Mouse (Mus musculus): ENCODE data around the gene Col25a1.

Col25a1 gene

DNA sequence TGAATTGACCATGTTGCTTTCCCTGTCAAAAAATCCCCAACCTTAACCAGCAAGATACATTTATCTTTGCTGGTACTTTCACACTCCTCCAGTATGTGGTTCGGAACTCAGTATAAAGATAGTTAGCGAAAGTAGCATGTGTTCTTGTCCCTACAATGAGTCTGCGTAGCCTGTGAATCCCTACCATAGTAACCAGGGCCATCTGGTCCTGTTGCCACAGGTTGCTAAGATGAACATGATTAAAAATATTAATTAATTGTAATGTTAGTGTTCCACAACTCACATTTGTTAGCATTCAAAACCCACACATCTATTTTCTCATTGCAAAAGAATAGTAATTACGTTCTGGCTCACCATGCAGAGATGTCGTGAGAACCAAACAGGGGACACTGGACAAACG is 434.3 kb downstream of the Col25a1 start:
- no peak for DNase-seq (ENCODE audit: low spot score in 2 of 2)

DNA sequence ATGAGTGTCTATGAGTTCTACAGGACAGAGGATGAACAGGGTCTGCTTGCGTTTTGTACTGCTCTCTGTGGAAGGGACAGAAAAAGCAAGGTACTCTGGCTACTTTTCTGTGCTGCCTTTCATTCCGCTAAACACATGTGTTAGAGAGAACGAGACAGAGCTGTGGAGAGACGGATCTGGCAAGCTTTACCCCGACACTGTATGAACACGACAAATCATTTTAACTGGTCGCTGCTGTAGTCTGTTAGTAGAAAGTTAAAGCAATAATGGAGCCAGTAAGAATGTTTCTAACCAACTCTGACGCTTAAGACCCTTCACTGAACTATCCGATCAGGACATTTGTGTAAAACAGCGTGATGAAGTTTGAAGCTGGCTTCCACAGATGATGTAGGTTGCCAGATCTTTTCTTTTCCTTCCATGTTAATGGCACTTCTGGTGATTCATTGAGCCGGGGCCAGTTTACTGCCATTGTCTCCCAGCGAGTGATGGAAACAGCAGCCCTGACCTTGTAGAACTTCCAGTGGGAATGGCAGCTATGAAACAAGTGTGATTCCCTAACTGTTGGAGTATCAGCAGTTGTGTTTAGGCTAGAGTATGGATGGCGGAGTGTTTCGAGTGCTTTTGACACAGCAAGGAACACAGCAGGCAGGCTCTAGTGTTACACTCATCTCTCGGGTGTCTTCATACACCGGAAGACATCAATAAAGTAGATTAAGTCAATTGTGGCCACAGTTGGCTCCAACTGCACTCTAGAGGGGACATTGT is 437.2 kb downstream of the Col25a1 start:
- DNase-seq (ENCODE audit: low spot score in 2 of 2) = no peak

DNA sequence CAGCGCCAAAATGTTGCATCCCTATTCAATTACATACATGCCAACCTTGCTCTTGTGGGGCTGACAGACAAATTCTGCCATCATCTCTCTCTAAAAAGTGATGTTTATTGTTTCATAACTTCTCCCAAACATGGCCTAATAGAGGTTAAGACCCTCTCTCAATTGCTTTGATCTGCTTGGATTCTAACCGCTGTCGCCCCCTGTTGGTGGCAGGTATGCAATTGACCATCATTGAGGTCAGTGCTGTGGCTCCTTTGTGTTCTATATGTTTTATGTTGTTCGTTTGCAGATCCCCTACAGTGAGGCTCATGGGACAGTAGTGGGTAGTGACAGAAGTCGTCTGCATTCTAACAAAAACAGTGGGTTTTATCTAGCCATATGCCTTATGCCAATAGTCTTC is 441.9 kb downstream of the Col25a1 start:
- DNase-seq (ENCODE audit: low spot score in 2 of 2) = no peak

DNA sequence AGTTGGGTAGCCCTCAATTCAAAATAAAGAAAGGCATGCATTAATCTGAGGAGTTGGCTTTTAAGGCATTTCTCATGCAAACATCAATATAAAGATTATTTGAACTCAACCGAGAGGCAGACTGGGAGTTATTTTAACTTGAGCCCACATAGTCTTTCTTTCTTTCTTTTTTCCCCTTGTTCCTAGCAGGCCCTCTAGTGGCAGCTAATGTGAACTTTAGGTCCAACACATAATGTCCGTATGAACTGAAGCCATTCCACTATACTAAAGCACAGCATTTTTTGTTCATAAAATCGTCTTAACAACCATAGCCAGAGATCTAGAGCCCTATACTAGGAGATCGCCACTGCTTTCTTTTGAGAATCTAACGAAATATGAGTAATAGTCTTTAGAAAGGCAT is 443.4 kb downstream of the Col25a1 start:
- peak; percentile 41 to 55 for DNase-seq (ENCODE audit: low spot score in 2 of 2)

DNA sequence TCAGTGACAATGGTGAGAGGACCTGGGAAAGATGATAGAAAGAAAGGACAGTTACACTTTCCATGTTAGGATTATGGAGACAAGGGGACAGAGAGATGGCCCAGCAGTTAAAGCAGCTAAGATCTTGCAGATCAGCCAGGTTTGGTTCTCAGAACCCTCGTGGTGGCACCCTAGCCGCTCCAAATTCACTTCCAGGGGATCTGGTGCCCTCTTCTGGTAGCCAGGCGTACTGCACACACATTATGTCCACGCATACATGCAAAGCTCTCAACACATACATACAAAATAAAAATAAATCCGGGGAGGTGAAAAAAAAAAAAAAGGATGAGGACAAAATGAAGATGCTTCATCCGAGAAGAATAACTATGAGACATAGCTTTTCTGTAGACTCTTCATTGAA is 445.4 kb downstream of the Col25a1 start:
- DNase-seq (ENCODE audit: low spot score in 2 of 2) = no peak

DNA sequence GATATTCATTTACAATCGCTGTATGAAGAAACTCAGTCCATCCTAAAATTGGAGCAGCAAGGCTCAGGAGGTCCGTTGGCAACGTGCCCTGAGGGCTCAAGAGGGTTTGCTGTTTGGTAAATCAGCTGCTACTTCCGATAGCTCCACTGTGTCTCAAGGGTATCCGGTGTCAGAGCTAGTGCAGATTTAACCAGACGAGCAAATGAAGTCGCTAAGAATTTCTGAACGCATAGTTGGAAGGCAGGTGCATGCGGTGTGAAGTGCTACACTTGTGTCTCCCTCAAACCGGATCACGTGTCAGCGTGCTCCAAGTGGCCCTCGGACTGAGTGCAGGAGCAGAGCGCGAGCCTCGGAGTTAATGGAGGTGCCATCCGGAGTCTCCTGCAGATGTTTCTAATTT is 448.2 kb downstream of the Col25a1 start:
- no peak for DNase-seq (ENCODE audit: low spot score in 2 of 2)

DNA sequence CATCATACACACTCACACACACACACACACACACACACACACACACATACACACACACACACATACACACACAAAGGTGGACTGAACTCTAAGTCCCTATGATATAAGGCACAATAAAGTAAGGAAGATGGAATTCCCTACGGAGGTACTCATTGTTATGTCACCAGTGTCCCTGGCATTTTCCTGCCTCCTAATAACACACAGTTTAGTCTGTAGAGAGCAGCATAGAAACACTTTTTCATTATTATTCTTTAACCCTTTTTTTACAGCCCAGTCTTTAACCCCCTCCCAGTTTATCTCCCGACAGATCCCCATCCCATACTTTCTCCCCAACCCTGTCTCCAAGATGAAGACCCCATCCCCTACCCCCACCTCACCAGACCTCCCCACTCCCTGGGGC is 450.3 kb downstream of the Col25a1 start:
- no peak for DNase-seq (ENCODE audit: low spot score in 2 of 2)

DNA sequence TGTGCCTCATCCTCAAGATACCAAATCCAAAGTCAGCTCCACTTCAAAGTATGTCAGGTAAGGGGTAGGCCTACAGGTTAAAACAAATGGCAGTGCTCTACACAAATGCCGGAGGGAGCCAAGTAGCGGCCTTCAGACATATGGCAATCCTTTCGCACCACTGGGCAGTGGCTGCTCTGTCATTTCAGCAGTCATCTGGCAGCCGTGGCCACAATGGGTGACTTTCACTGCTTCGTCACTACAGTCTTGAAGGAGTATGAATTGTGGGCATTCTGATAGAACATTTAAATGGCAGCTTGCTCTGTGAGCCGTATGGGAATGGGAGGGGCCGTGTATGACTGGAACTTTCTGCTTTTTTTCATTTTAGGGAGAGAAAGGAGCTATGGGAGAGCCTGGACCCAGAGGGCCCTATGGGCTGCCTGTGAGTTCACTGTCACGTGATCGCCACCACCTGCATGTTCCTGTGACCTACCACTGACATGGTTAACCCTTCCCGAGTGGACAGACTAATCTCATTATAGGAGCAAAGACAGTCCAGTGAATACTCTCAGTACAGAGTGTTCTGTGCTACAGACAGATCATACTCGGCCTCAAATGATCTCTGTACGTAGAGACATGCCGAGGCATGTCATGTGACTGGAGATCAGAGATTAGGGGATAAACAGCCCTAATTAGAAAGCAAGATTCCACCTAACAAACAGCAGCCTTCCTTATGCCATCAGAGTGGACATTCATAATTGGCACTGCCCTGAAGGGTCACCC is 451.8 kb downstream of the Col25a1 start:
- DNase-seq (ENCODE audit: low spot score in 2 of 2) = no peak

DNA sequence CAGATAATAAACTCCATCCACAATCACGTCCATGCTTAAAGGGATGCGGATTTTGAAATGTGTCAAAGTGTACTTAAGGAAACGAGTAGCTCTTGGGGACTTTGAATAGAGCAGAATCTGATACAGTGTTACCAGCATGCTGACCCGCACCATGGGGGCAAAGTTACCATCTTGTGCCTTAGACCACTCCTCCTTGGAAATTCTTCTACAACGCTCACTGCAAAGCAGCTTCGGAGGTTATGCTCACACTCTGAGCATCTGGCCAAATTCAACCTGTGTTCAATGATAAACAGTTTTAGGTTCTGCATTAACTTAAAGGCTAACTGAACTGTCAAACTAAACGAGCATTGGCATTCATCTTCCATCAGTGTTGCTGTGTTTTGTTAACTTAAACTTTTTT is 452.7 kb downstream of the Col25a1 start:
- DNase-seq (ENCODE audit: low spot score in 2 of 2) = no peak

DNA sequence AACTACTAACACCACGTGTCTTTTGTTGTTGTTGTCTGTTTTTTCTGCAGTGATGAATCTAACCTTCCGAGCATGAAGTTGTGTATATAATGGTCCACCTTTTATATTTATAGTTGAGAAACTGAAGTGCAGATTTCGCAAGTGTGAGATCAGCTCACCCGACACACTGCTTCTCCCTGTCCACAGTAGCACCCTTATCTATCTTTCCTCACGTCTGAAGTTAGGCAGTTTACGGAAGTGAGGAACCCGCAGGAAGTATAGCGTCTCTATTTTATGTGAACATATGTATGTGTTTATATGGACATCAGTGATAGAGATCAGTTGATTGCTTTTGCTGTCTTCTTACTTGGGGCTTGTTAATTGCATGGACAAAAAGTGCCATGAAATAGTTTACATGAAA is 463.7 kb downstream of the Col25a1 start:
- no peak for DNase-seq (ENCODE audit: low spot score in 2 of 2)

DNA sequence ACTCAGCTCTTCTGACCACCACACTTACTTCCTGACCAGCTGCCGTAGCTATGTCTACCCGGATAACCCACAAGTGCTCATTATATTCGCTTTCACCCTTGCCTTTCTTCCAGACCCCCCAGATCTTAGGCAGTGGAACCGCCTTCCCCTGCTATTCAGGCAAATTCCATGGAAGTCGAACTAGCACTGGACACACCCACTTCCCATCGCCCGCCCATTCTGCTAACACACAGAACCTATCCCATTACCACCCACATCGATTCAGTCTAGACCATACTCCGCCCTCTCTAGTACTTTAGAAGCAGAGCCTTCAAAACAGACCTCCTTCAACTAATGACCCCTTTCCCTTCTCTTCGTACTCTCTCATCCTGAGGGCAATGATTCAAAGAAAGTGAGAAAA is 470.2 kb downstream of the Col25a1 start:
- DNase-seq (ENCODE audit: low spot score in 2 of 2) = no peak

DNA sequence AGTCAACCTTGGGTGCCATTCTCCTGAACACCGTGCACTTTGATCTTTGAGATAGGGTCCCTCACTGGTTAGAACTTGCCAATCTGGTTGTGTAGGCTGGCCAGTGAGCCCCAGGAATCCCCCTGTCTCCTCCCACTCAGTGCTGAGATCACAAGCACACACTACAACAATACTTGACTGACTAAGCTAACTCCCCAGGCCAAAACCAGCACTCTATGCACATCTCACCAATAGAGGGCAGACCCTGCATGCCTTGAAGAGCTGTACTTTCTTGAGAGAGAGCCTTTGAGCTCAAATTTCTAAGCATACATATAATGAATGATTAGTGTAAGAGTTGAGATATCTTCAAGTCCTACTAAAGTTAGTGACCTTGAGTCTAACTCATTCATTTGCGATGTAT is 476.6 kb downstream of the Col25a1 start:
- DNase-seq (ENCODE audit: low spot score in 2 of 2) = no peak

DNA sequence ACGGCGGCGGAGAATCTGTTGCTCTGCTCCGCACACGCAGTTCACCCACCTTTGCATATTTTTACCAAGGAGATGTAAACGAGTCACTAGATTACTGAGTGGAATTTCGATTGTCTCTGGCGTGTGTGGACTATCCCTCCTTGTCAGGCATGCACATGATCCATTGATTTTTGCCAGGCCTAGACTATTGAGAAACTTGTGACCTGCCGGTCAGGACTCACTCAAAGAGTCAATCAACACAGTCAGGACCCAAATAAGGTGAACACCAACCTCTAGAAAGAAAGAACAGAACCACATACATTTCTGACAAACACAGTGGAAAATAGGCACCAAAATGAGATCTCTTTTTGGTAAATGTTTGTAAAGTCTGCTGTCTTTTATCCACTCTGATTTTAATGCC is 483.1 kb downstream of the Col25a1 start:
- no peak for DNase-seq (ENCODE audit: low spot score in 2 of 2)

DNA sequence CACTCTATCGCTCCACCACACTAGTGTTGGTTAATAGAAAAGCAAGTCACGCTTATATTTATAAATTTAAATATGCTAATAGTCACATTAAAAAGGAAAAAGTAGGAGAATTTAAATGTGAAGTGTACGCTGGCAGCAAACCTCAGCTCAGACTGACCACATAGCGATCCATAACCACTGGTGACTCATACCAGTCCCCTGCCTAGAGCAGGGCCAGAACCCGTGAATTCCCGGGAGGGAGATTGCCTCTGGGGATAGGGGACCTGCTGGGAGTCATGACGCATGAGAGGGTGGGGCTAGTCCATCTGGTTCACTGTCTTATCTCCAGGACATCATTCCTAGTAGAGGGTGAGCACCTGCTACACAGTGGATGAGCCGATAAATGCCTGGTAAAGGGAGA is 484.3 kb downstream of the Col25a1 start:
- DNase-seq (ENCODE audit: low spot score in 2 of 2) = no peak

DNA sequence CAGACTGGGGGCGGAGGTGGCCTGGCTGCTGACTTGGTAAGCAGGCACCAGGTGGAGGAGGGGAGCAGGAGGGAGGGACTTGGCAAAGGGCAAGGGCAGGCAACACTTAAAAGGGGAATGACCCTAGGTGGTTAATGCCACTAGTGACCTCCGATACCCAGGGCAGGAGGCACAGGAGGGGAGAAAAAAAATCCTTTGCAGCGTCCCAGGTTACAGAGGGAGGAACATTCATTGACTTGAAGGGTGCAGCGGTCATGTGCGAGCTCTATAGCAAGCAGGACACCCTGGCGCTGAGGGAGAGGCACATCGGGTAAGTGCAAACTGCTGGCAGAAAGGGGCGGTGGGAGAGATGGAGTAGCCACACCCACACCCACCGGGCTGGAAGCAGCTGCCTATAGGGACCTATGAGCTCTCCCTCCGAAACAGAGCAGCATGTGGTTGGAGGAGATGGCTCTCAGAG is 486.2 kb downstream of the Col25a1 start, which contains the start of gene Etnppl:
TSS of gene Etnppl (plus strand) at position 10 of the 460 bp plus-strand sequence.
- no peak for DNase-seq (ENCODE audit: low spot score in 2 of 2)

DNA sequence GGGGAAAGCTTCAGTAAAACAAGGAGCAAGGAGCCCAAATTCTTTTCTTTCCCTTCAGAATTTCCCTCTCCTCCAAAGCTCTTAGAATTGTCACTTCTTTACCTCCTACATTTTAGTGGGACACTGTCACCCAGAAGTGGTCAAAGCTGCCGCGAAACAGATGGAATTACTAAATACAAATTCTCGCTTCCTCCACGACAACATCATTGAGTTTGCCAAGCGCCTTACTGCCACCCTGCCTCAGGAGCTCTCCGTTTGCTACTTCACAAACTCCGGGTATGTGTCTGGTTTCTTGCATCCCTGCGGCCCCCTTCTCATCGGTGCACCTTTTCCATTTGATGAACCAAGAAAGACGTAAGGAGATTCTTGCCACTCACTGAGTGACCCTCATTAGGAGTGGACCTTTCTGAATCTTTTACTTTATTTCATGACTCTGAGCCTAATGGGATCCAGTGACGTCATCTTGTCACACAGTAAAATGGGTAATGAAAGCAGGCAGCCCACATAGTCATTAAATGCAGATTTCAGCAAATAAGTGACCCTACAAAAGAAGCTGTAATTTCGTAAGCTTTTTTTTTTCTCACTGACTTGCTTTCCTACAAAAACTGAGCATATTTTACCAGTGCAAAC is 489.3 kb downstream of the Col25a1 start:
- no peak for DNase-seq (ENCODE audit: low spot score in 2 of 2)

DNA sequence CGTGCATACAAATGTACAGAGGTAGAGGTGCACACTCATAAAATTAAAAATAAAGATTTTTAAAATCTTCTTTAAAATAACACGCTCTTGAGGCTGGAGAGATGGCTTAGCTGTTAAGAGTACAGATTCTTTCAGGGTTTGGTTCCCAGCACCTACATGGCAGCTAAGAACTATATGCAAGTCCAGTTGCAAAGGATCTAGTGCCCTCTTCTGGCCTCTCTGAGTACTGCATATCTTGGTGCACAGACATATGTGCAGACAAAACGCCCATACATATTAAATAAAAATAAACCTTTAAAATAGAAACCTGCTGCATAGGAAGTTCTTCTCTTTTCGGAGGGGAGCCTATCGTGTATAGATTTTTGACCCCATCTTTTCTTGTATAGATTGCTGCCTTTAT is 497.1 kb downstream of the Col25a1 start:
- DNase-seq (ENCODE audit: low spot score in 2 of 2) = no peak

DNA sequence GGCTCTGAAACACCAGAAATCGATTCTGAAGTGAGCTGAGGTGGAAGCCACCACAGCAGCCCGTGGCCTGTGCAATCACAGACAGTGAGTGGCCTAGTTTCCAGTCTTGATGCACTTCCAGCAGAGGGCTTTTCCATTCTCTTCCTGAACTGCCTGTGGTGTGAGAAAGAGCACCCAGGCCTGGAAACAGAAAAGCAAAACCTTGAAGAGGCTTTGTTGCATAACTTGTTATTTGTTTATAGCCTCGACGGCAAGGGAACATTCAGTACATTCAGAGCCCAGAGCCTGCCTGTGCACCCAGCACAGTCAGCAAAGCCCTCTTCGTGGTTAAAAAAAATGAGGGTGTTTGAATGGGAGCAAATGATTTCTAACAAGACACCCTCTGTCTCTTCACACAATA is 502.6 kb downstream of the Col25a1 start:
- peak; percentile 25 to 28 for DNase-seq (ENCODE audit: low spot score in 2 of 2)

DNA sequence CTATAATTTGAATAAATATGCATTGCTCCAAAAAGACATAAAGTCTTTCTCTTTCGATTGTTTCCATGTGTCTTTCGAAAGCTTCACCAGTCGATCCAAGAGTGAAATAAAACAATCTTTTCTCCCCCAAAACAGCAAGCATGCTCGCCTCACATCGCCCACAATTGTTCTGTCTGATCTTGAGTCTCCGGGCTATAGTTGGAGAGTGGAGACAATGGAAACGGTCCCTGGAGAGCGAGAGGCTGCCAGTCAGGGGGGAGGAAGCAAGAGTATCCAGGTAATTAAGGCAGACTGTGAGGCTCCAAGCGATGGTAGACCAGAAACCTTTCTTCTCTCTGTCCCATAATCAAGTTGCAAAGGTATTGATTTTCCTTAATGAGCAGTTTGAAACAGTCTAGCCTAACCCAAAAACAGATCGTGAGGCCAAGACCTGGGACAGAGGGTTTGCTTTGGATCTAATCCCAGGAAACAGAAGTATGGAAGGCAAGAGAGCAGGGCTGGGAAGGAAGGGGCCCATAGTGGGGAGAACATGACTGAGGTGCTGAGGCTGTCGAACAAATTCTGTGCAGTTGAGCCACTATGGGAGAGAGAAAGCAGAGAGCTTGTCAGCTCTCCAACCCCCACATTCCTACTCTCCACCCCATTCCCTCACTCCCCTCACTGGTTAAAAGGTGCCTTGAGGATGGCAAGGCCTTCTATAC is 515.0 kb downstream of the Col25a1 start:
- no peak for DNase-seq (ENCODE audit: low spot score in 2 of 2)

Data from right cerebral cortex, postnatal 10 days (tissue).